In the genomic region with DNA sequence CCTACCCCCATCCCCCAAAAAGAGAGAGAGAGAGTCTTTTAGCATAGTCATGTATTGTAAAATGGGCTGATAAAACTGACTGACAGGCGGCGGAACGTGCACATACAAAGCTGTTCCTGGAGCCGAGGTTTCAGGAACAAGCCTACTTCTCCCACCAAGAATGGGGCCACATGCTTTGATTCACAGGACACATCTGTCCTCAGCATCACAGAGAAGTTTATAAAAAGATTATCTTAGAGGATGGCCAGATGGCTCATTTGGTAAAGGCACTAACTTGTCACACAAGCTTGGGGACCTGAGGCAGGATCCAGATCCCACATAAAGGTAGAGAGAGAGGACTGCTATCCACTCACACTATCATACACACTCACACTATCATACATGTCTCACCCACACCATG, we compare ENCODE assay signal across 33 mouse cellular contexts. TPM values are rescaled to one million over a fixed set of nuclear protein-coding genes. Genes with fewer than 3 reads are reported as not detected.
"Had no signal": no experiment of that assay in that cellular context is flagged by ENCODE, and none has a peak within 500 bp of the region (broad histone marks: within the 10 kb centered on the region; RNA-seq: fewer than 3 reads in every experiment).

No protein-coding gene starts in this region.

- DNase-seq: cerebellum, adult 8-10 months; cerebellum, adult 9-10 months; cerebellum, adult 9-11 months; cerebellum, postnatal 10 days; cerebellum, postnatal 14 days; cerebellum, postnatal 25 days; cerebellum, postnatal 36 days; embryo, embryonic 11 days; forebrain, postnatal 0 days; gastrocnemius, adult 2 months; gastrocnemius, postnatal 10 days; gastrocnemius, postnatal 14 days; gastrocnemius, postnatal 25 days; gastrocnemius, postnatal 36 days; heart, adult 18-20 months; heart, adult 2 months had no signal

- H3K4me3 ChIP-seq: embryonic facial prominence, embryonic 10.5 days; embryonic facial prominence, embryonic 12.5 days; embryonic facial prominence, embryonic 13.5 days; embryonic facial prominence, embryonic 15.5 days; erythroblast, embryonic 14.5 days; forebrain, embryonic 10.5 days; forebrain, embryonic 12.5 days; forebrain, embryonic 13.5 days; forebrain, embryonic 15.5 days; gastrocnemius, adult 2 months; heart, adult 2 months had no signal

- ATAC-seq: forebrain, embryonic 13.5 days; forebrain, embryonic 14.5 days; forebrain, embryonic 15.5 days; forebrain, embryonic 16.5 days; forebrain, postnatal 0 days had no signal

- H3K27ac ChIP-seq: embryonic facial prominence, embryonic 10.5 days; embryonic facial prominence, embryonic 12.5 days; embryonic facial prominence, embryonic 13.5 days; embryonic facial prominence, embryonic 15.5 days; forebrain, embryonic 10.5 days; forebrain, embryonic 12.5 days; forebrain, embryonic 13.5 days; forebrain, embryonic 15.5 days; gastrocnemius, adult 2 months; heart, adult 2 months had no signal

RNA-seq across cellular contexts. Expression of gene Pdcl2, which starts 5.8 kb away (rescaled TPM):
- total RNA-seq: common myeloid progenitor, adult 5-6 weeks; forebrain, postnatal 0 days; gastrocnemius, adult 18-20 months; gastrocnemius, adult 2 months; gastrocnemius, adult 8-10 months; gastrocnemius, postnatal 10 days; gastrocnemius, postnatal 14 days; gastrocnemius, postnatal 25 days; gastrocnemius, postnatal 36 days; gastrocnemius, postnatal 4 days; granulocyte monocyte progenitor cell, adult 5-6 weeks; heart, adult 18-20 months; heart, adult 2 months; heart, adult 8-10 months had no signal

RNA-seq across cellular contexts. Expression of gene Nmu, which starts 38.5 kb away (rescaled TPM):
- total RNA-seq: common myeloid progenitor, adult 5-6 weeks; forebrain, postnatal 0 days; gastrocnemius, adult 18-20 months; gastrocnemius, adult 2 months; gastrocnemius, adult 8-10 months; gastrocnemius, postnatal 10 days; gastrocnemius, postnatal 14 days; gastrocnemius, postnatal 25 days; gastrocnemius, postnatal 36 days; granulocyte monocyte progenitor cell, adult 5-6 weeks; heart, adult 18-20 months; heart, adult 2 months; heart, adult 8-10 months had no signal
